Mouse (Mus musculus): ENCODE data around the gene Ppp2r5c.
A peak's percentile ranks its signal among the peaks of the same experiment; 100 is the strongest.

Gene Ppp2r5c

GRCm38 (mm10) chr12:110446290-110447170, at the start of gene Ppp2r5c:
Gene Ppp2r5c (plus strand): TSS chr12:110447120.
- DNase-seq = peak; percentile 94

GRCm38 (mm10) chr12:110398351-110398750, 48.6 kb upstream of the Ppp2r5c start:
- DNase-seq = peak; percentile 64

- no peak for DNase-seq
Measured at GRCm38 (mm10) chr12:110399161-110399560, 47.8 kb upstream of the Ppp2r5c start.

- no peak for DNase-seq
Measured at GRCm38 (mm10) chr12:110400936-110401335, 46.0 kb upstream of the Ppp2r5c start.

- DNase-seq = no peak
Measured at GRCm38 (mm10) chr12:110401871-110402270, 45.0 kb upstream of the Ppp2r5c start.

GRCm38 (mm10) chr12:110416244-110416643, 30.7 kb upstream of the Ppp2r5c start:
- no peak for DNase-seq

GRCm38 (mm10) chr12:110417023-110417986, 29.6 kb upstream of the Ppp2r5c start:
- no peak for DNase-seq

- DNase-seq = no peak
Measured at GRCm38 (mm10) chr12:110417987-110418734, 28.8 kb upstream of the Ppp2r5c start.

- peak; percentile 57 for DNase-seq
Measured at GRCm38 (mm10) chr12:110418735-110419350, 28.1 kb upstream of the Ppp2r5c start.

GRCm38 (mm10) chr12:110419879-110420278, 27.0 kb upstream of the Ppp2r5c start:
- no peak for DNase-seq

- no peak for DNase-seq
Measured at GRCm38 (mm10) chr12:110421361-110421760, 25.6 kb upstream of the Ppp2r5c start.

GRCm38 (mm10) chr12:110424008-110424704, 22.8 kb upstream of the Ppp2r5c start:
- DNase-seq = no peak

- no peak for DNase-seq
Measured at GRCm38 (mm10) chr12:110426417-110427010, 20.4 kb upstream of the Ppp2r5c start.

GRCm38 (mm10) chr12:110429340-110429973, 17.5 kb upstream of the Ppp2r5c start:
- no peak for DNase-seq

GRCm38 (mm10) chr12:110429990-110430389, 16.9 kb upstream of the Ppp2r5c start:
- no peak for DNase-seq

GRCm38 (mm10) chr12:110431805-110432204, 15.1 kb upstream of the Ppp2r5c start:
- peak; percentile 86 for DNase-seq

GRCm38 (mm10) chr12:110436638-110437366, 10.1 kb upstream of the Ppp2r5c start:
- DNase-seq = no peak

- peak; percentile 58 for DNase-seq
Measured at GRCm38 (mm10) chr12:110437367-110437703, 9.6 kb upstream of the Ppp2r5c start.

- no peak for DNase-seq
Measured at GRCm38 (mm10) chr12:110438367-110438973, 8.4 kb upstream of the Ppp2r5c start.

- no peak for DNase-seq
Measured at GRCm38 (mm10) chr12:110442238-110442637, 4.7 kb upstream of the Ppp2r5c start.
